Mouse (Mus musculus): ENCODE data around the gene Tmem141. TPM values are rescaled to one million over a fixed set of nuclear protein-coding genes. Genes with fewer than 3 reads are reported as not detected.

Gene Tmem141
- total and polyA plus RNA-seq, 3 experiments = 23.2 to 35.5 (median 27.1) TPM

DNA sequence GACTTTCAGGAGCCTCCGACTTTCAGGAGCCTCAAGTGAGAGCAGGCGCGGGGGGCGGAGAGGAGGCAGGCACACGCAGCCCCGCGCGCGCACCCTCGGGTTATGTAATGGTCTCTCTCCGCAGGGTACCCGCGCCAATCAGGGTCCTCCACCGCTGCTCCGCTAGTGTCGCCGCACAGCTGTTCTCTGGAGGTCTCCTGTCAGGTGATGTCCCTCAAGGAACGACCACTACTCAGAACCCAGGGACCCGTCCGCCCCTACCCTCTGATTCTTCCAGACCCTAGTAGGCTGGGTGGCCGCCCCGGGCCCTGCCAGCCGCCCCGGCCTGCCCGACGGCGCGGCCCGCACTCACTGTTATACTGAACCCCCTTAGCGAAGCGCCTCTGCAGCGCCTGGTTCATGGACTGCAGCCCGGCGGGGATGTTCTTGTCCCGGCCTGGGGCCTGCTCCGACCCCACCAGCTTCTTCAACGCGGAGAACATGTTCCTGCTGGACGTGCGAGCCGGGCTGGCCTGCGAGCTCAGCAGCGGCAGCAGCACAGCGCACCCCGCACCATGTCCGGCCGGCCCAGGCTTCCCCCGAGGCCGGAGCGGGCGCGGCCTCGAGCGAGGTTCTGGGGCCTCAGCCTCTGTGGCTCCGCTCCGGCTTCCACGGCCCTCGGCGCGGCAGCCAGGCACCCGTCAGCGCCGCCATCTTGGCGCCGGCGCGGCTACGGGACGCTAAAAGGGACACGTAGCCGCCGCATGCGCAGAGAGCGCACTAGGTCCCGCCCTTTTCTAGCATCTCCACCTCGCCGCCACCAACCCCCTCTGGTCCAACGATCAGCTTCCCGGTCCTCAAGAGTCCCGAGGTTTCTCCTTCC lies 13.8 kb downstream of the Tmem141 start, which contains the start of gene Rabl6:
TSS of gene Rabl6 (minus strand) at position 761 of the 862 bp plus-strand sequence.
- peak; percentile 93 for DNase-seq

DNA sequence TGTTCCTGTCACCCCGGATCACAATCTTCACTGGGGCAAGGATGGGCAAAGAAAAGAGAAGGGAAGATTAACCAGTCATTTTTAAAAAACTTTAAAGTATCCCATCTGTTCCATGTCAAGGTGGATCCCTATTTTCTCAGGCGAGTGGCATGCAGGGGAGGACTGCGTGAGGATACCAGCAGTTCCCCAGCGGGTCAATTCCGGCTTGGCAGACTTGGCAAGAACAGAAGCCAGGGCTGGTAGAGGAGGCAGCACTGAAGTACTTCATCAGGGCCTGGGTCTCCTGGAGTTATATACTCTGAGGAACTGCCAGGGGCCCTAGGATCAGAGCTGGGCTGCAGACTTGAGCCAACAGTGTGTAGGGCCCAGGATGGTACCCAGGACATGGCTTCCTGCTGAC lies 19.3 kb downstream of the Tmem141 start:
- no peak for DNase-seq

DNA sequence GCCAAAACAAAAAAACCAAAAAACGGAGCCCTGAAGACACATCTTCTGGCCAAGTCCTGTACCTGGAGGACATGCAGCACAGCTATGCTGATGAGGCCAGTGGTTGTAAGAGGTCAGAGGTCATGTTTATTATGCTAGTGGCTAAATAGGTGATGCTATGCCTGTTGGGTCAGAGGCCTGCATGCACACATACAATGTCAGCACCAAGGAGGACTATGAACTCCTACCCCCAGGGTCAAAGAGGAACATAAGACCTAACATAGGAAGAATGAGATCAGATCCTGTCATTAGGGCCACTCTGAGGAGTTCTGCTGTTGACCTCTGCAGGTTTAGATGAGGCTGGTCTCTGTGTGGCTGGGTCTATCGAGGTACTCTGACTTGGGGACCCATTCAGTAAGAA lies 21.8 kb downstream of the Tmem141 start:
- no peak for DNase-seq

DNA sequence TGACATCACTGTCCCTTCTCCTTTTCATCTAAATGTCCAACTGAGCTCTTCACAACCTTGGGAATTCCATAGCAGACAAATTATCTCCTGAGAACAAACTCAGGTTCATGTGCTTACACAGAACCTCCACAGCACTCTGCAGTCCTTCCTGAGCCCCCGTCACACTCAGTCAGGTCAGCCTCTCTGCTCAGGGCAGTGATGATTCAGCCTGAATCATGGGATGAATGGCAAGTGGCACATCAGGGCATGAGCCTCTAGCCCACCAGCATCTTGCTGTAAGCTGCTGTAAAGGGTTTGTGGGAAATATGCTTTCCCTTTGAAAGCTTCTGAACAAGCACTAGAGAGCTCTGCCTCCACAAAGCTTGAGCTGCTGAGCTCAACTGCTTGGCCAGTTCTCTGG lies 23.1 kb downstream of the Tmem141 start:
- DNase-seq = peak; percentile 59

DNA sequence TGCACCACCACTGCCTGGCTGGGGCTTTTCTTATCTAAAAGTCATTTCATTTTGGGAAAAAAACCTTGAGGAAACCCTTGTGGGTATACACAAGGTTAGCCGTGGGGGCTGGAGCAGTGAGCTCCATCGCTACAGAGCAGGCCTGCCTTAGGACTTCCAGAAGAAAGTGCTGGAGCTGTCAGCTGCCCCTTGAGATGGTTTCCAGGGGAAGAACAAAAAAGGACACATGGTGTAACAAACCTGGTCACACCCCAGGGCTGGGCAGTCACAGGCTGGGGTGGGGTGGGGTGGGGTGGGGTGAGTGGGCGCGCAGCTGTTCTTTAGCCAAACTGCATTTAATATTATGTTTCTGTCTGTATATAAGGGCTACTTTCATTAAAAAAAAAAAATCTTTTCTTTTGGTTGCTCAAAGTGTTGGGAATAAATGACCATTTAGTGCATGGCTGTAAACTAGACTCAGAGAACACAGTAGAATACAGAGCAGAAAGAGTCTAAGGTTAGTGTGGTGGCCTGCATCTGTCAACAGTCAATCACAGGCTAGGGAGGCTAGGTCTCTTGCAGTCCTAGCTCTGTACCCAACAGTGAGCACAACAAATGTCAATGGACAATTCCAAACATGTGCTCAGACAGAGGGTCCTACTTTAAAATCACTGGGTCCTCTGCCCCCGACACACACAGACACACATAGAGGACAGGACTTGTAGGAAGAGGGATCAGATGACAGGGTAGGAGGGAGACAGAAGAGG lies 24.9 kb downstream of the Tmem141 start:
- DNase-seq = no peak

DNA sequence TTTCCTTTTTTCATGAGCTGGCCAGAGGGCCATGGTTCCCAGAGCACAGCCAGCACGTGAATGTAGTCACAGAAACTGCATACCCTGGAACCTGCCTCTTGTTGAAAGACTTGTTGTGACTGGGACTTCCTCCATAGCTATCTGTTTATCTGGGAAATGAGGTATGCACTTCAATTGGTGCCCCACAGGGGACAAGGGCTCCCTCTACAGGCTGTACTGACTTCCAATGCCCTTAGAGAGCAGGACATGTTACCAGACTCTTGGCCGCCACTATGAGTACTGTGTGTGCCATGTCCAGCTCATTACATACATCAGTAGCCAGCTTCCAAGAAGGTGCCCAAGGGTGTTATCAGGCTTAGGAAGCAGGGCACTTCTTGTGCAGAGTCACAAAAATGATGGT lies 29.9 kb downstream of the Tmem141 start:
- DNase-seq = no peak

DNA sequence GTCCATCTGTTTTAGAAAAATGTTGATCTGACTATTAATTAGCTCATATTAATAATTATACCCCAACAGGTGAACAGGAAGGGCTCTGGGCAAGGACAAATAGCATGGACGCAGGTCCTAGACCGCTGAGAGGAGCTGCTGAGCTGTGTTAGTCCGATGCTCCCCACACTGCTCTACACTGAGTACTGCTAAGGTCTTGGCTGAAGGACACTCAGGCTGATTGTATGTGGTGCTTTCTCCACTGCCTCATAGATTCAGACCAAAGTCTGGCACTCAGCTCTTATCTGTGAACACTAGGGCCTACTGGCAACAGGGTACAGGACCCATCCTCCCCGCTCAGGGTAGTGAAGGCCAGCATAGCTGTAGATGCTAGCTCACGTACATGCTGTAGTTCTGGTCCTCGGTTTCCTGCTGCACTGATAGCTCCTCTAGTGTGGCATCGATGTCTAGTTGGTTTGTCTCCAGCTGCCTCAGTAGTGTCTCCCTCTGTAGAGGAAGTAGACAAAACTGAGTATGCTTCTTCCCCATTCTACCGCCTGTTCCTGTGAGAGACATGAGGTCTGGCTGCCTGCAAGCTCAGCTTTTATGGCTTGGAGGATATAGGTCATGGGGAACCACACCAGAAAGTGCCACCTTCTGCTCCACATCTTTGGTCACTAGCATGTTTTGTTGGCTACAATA lies 33.4 kb downstream of the Tmem141 start:
- DNase-seq = no peak

DNA sequence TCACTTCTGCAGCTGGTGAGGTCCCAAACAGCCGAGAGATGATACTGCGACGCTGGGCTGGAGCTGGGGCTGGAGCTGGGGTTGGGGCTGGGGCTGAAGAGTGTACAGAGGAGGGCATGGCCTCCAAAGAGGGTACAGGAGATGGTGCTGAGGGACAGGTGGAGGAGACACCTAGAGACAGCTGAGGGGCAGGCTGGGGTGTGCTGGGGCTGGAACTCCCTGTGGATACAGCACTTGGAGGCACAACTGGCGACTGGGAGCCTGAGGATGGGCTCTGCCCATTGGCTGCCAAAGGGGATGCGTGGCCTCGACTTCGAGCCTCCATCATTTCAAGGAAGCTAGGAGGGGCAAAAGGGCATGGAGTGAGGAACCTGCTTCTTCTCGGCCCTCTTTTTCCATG lies 34.5 kb downstream of the Tmem141 start:
- no peak for DNase-seq

DNA sequence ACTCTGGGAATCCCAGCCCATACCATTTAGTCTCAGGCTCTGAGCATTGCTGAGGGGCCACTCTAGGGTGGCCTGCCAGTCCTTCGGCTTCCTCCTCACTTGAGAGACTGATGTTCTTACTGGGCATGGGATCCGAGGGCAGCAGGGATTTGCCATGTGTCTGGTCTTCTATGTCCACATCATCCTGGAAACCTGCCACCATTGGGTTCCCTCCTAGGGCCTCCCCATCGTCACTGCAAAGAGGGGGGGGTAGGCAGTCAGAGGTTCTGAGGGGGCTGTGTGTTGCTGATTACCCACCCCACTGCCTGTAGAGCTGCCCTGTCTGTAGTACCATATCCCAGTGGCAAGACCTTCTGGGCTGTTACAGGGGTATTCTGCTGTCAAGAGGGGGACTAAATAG lies 36.2 kb downstream of the Tmem141 start:
- DNase-seq = no peak

DNA sequence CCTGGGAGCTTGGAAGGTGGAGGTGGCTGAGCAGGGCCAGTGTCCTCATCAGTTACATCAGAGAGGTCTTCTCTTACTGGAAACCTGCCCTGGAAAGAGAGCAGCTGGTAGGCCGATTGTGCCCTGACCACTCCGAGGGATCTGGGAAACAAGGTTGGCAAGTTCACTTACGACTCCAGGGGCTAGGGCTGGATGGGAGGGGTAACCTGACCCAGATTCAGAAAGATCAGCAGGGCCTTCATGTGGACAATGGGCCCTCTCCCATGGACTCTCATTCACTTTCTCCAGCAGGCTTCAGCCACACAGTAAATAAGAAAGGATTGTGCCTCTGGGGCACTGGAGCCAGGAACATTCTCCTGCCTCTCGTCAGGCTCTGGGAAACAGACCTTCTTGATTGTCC lies 36.9 kb downstream of the Tmem141 start:
- no peak for DNase-seq

DNA sequence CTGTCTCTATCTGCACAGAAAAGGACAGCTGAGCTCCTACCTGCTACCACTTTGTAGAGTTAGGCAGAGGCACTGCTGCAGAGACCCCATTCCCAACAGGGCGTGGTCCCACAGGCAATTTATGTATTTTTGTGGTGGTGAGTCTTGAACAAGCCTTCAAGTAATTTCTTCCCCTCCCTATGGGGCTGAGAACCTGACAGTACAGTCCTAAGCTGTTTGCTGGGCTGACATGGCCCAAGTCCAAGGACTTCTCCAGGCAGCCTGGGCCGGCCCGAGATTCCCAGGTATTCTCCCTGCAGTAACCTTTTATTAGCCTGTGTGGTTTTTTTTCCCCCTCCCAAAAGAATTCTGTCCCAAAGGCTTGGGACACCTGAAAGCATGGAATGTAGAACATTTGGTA lies 37.7 kb downstream of the Tmem141 start:
- no peak for DNase-seq

DNA sequence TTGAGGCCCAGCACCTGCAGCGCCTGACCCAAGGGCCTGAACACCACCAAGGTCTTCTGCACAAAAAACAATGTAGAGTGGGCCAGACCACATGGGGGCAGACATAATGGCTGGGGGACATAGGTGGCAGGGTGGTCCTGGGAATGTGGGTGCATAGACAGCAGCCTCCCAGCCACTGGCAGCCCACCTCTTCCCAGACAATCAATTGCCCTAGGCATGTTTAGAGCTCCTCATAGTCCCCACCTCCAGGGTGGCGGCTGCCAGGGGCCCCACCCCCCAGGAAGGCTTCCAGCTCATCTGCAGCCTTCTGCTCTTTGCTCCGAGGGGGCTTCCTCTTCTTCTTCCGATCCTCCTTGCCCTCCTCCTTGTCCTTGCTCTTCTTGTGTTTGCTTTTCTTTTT lies 38.2 kb downstream of the Tmem141 start:
- no peak for DNase-seq

DNA sequence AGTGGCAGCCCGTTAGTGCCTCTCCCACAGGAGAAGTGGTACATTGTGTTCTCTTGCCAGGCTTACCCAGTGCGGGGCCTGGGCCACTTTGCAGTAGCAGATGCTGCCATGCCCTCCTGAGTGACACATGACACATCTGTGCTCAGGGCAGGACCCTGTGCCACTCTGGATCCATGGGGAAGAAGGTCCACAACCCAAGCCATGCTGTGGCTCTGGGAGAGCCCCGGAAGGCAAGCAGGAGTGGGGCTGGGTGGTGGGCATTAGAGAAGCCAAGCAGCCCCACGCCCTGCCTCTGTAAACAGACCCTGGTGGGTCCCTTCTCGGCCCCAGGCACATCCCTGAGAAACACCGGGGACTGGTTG lies 38.7 kb downstream of the Tmem141 start:
- no peak for DNase-seq

DNA sequence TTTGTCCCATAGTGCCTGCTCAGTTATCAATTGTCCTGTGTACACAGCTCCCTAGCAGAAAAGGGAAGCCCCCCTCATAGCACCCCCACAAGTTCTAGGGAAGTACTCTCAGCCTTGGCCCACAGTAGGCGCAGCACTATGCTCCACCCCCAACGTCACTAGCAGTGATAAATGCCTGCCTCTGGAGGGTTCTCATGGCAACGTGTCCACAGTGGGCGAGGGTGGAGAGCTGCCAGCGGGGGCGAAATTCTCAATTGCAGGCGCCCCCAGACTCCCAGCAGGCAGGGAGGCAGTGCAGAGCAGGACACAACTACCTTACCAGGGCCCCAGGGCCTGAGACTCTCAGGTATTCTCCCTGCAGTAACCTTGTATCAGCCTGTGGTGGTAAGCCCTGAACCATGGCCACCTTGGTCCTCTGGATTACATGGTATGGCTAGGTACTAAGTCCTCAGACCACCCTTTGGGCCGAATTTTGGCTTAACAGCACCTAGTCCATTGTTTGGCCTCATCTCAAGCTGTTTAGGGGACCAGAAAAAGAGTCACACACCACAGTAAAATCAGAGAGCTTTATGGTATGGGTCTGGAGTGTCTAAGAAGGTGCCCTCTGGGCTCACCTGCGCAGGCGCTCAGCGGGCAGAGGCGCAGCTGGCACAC lies 39.2 kb downstream of the Tmem141 start:
- DNase-seq = peak; percentile 52

DNA sequence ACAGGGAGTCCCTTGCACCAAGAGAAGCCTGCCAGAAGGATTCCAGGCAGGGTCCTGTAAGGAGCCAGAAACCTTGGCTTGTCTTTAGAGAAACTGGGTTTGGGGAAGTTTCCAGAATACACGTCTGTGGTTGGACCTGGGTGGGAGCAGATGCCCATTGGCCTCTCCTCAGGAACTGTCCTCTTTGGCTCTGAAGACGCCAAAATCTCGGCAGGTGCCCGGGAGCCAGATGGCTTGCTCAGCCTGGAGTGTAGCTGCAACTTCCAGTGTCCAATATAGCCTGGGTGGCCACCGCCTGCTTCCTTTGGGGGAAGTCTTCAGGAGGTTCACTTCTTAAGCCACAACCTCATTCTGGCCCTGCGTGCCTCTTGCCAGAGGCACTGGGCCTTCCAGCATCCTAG lies 39.9 kb downstream of the Tmem141 start:
- DNase-seq = no peak

DNA sequence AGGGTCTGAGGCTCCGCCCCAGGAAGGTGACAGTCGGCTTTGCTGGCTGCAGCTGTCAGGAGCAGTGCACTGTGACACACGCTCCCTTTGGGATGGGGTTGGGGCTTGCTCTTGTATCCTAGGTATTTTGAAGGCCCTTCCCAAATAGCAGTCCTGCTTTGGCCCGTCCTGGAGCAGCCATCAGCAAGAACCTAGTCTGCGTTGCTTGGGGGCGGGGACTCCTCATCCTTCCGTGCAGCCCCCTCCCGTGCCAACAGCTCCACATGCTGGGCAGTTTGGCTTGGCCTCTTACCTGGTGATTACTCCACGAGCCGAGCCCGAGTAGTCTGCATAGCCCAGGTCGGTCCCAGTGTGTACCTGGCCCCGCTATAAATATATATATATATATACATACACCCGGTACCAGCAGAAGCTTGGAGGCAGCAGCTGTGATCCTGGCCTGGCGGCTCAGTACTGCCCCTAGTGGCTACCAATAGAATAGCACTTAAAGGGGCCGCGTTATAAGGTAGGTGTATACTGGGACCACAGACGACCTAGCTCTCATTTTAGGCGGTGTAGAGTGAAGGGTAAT lies 40.4 kb downstream of the Tmem141 start, which contains the start of gene Ajm1:
TSS of gene Ajm1 (minus strand) at position 464 of the 571 bp plus-strand sequence.
- peak; percentile 69 for DNase-seq

DNA sequence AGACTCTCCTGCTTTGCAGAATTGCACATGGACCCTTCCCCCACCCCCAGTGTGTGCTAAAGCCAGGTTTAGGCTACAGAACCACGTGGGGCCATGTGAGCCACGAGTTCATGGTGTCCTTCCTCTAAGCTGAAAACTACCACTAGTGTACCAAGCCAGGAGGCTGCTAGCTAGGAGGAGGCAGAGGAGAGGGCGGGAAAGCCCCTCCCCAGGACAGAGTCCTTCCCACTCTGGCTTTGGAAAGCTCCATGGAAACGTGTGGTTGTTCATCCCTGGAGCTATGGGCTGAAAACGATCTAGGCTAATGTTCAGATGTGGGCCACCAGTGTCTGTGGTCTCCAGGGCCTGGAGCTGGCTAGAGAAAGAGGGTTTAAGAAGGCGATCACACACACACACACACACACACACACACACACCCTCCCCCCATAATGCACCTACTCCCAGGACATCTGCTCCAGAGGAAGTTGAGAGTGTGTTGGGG lies 41.1 kb downstream of the Tmem141 start:
- no peak for DNase-seq

DNA sequence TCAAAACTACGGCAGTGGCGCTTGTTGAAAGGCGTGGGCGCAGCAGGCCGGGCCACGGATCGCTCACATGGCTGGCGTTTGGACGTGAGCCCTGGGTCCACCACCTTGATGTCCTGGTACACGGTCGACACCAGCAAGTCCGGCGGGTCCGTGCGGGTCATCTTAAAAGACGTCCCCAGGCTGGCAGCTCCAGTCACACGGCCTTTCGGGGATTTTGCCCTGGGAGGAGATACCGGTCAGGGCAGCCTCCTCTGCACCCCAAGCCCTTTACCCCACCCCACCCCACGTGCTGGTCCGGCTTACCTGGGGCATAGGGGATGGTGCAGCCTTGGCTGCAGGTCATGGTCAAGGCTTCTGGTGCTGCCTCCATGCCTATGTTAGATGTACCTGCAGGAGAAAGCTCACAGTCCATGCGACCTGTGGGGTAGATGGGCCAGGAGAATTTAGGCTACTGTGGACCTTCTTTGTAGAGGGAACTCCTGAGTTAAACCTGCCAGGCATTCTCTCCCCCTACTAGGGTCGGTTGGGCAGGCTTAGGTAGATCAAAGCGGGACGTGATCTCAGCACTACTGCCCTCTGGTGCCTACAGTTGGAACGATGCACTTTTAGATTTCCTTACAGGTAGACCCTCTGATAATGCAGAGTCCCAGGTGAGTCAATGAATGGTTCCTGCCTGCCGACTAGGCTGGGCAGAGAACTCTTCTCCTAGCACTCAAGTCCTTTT lies 41.9 kb downstream of the Tmem141 start:
- DNase-seq = no peak

DNA sequence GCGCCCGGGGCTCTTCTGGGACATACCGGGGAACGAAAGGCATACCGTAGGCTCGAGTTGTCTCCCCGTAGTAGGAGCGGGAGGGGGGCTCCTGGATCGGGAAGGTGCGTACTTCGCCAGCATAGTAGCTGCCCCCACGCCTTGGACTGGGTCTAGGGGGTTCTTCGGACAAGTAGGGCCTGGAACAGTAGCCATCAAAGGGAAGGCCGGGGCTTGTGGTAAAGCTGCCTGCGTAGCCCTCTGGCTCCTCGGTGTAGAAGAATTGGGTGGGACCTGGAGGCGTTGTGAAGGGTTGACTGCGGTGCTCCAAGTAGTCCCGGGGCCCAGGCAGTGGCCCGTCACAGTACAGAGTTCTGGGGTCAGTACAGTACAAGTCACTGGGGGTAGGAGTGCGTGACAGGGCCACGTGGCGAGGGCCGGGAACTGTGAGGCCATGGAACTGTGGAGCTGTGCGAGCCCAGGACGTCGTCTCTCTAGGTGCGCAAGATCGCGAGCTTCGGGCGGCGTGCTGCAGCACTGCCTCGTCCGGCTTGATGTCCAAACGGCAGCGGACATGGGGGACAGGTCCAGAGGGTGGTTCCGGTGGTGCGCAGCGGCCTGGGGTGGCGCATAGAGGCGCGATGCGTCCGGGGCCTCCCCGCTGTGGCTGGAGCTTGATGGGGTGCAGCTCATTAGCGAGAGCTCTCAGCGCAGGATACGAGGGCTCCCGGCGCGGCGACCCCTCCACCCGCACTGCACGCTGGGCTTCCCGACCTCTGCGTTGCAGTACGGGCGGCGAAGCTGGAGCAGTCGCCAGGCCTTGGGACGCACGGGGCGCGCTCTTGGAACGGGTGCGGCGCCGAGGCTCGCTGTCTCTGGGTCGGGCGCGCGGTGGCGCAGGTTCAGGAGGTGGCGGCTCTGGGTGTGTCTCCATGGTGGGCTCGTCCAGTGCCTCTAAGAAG lies 42.7 kb downstream of the Tmem141 start:
- DNase-seq = no peak

All from adrenal gland, adult 2 months (tissue).